Mouse (Mus musculus) testis, adult 2 months (tissue): ENCODE results near the gene Kdm6b. TPM values are rescaled to one million over a fixed set of nuclear protein-coding genes. Genes with fewer than 3 reads are reported as not detected.

Experiments
- H3K27ac ChIP-seq: fragments of 200-500 bp; 2 replicates; pipeline ENCODE4 v1.5.1; 2012; ENCODE audit warnings: low read depth, low read length; ENCODE audit not compliant: control insufficient read depth, insufficient read depth
- H3K27me3 ChIP-seq: fragments of 200-500 bp; 2 replicates; pipeline ENCODE4 v1.6.1; 2012; ENCODE audit warnings: mild to moderate bottlenecking, low read length, moderate library complexity; ENCODE audit not compliant: control insufficient read depth, insufficient read depth
- H3K36me3 ChIP-seq: fragments of 200-500 bp; 2 replicates; pipeline ENCODE4 v1.6.1; 2012; ENCODE audit warnings: mild to moderate bottlenecking, low read length; ENCODE audit not compliant: control insufficient read depth, insufficient read depth
- H3K4me1 ChIP-seq: fragments of 200-500 bp; 2 replicates; pipeline ENCODE4 v1.6.1; 2012; ENCODE audit warnings: low read length; ENCODE audit not compliant: control insufficient read depth, insufficient read depth
- H3K4me3 ChIP-seq: fragments of 200-500 bp; 2 replicates; pipeline ENCODE4 v1.5.1; 2012; ENCODE audit warnings: low read depth, mild to moderate bottlenecking, low read length, moderate library complexity, mixed read lengths; ENCODE audit not compliant: control insufficient read depth
- CTCF ChIP-seq: fragments of 200-500 bp; IDR thresholded peaks from 2 replicates; pipeline ENCODE4 v1.5.1; 2012; ENCODE audit warnings: low read depth, mild to moderate bottlenecking, inconsistent platforms, low read length, moderate library complexity; ENCODE audit not compliant: control insufficient read depth, insufficient read depth, insufficient replicate concordance
- POLR2A ChIP-seq: fragments of 200-500 bp; IDR thresholded peaks from 2 replicates; pipeline ENCODE4 v1.6.1; 2012; ENCODE audit warnings: low read depth, mild to moderate bottlenecking, inconsistent platforms, low read length, moderate library complexity; ENCODE audit not compliant: control insufficient read depth
- polyA plus RNA-seq: library from polyadenylated mRNA; depleted of rRNA; stranded (reverse); fragments of >200 nt; gene quantifications from 2 replicates; pipeline ENCODE4 v1.2.3, GENCODE M21; 2012

Kdm6b gene
- polyA plus RNA-seq, 1 experiment: 8.0 TPM

GRCm38 (mm10) chr11:69418481-69419442 is 5.3 kb upstream of the Kdm6b start:
- TF ChIP-seq CTCF (no peak), POLR2A (peak; percentile 52; the same call in 1 of the 2 replicates)
- Histone ChIP-seq H3K27me3 (no peaks in the 10 kb centered on the region), H3K36me3 (no peaks in the 10 kb centered on the region), H3K4me1 (peaks cover 55% of the 10 kb centered on the region), H3K4me3 (peak overlapping the region; percentile 88), H3K27ac (peak overlapping the region; percentile 95)

GRCm38 (mm10) chr11:69417449-69418384 is 4.2 kb upstream of the Kdm6b start:
- no peaks in the 10 kb centered on the region for H3K36me3 ChIP-seq
- no peaks in the 10 kb centered on the region for H3K27me3 ChIP-seq
- H3K27ac ChIP-seq: peak overlapping the region; percentile 95
- TF ChIP-seq CTCF (no peak), POLR2A (peak; percentile 76)
- peaks cover 63% of the 10 kb centered on the region for H3K4me1 ChIP-seq
- peak overlapping the region; percentile 88 for H3K4me3 ChIP-seq

- no peaks in the 10 kb centered on the region for H3K27me3 ChIP-seq
- peaks cover 66% of the 10 kb centered on the region for H3K4me1 ChIP-seq
- peak overlapping the region; percentile 88 for H3K4me3 ChIP-seq
- peak overlapping the region; percentile 95 for H3K27ac ChIP-seq
- H3K36me3 ChIP-seq: no peaks in the 10 kb centered on the region
- TF ChIP-seq CTCF: no peak
Observed at GRCm38 (mm10) chr11:69416921-69417448, 3.5 kb upstream of the Kdm6b start.

GRCm38 (mm10) chr11:69416509-69416908 is 3.0 kb upstream of the Kdm6b start:
- Histone ChIP-seq H3K27ac (no peak overlapping the region), H3K27me3 (no peaks in the 10 kb centered on the region), H3K36me3 (no peaks in the 10 kb centered on the region), H3K4me1 (peaks cover 67% of the 10 kb centered on the region), H3K4me3 (no peak overlapping the region)
- TF ChIP-seq POLR2A (no peak), CTCF (no peak)

- H3K4me1 ChIP-seq: peaks cover 63% of the 10 kb centered on the region
- peak overlapping the region; percentile 31 for H3K4me3 ChIP-seq
- H3K27ac ChIP-seq: peak overlapping the region; percentile 26; the same call in 1 of the 2 replicates
- no peaks in the 10 kb centered on the region for H3K27me3 ChIP-seq
- no peaks in the 10 kb centered on the region for H3K36me3 ChIP-seq
- 0 out of 2 replicates have a peak, but pooled peaks have one; percentile 7 for TF ChIP-seq POLR2A
- TF ChIP-seq CTCF: no peak
Observed at GRCm38 (mm10) chr11:69415668-69416451, 2.4 kb upstream of the Kdm6b start.

GRCm38 (mm10) chr11:69415327-69415667 is 1.8 kb upstream of the Kdm6b start:
- H3K4me1 ChIP-seq: peaks cover 63% of the 10 kb centered on the region
- H3K27me3 ChIP-seq: no peaks in the 10 kb centered on the region
- no peaks in the 10 kb centered on the region for H3K36me3 ChIP-seq
- TF ChIP-seq POLR2A (no peak; the same call in 1 of the 2 replicates), CTCF (no peak)
- H3K27ac ChIP-seq: peak overlapping the region; percentile 26; the same call in 1 of the 2 replicates
- H3K4me3 ChIP-seq: peak overlapping the region; percentile 31
